Mouse (Mus musculus) heart, adult 11 months (tissue): ENCODE measurements around the gene Cmas.
A peak's percentile ranks its signal among the peaks of the same experiment; 100 is the strongest.

ENCODE experiments used
- DNase-seq: peaks from one replicate; pipeline ENCODE4 v3.0.0; 2022

The Cmas gene

DNA sequence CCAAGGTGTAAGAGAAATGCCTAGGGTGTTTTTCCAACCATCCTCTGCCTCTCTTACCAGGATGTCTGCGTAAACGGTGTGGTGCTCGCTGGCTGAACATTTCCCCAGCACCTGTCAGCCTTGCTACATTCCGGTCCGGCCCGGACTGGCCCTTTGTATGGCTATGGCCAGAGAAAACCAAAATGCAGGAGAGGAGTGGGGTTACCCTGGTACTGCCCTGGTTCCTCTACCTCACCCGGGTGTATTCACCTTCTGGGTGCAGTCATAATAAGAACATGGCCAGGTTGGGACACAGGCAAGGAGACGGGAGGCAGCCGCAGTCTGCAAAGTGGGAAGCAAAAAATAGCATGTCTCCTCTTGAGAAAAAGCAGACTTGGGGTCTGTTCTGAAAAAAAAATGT, 38.6 kb downstream of the Cmas start:
- peak; percentile 55 for DNase-seq

DNA sequence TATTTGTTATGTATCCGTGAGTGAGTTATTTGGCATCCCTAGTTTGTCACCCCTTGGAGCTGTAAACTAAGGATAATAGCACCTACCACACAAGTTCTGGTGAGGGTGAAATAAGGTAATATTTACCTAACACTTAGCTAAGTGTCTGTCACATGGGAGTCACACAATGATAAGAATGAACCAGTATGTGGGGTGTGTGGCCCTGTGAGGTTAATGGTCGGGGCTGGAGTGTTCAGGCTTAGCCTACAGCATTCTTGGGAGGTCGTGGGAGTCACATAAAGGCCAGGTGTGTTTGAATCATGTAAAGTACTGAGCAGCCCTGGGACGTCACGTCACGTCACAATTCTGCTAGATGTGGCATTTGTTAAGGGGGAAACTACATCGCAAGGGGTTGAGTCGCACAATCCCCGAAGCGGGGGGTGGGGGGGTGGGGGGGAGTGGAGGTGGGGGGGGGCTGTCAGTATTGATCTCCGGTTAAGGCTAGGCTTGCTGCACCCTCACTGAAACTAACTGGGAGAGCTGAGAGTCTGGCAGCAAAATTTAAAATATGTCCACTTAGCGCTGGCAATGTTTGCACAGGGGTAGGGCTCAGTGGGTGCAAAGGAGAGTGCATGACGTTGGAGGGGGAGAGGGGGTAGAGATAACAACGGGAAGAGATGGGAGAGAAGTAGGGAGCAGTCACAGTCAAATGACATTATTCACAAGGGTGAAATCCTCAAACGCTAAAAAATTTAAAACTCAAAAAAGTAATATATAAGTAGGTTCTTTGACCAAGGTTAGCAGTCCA, 39.4 kb downstream of the Cmas start:
- peak; percentile 76 for DNase-seq

DNA sequence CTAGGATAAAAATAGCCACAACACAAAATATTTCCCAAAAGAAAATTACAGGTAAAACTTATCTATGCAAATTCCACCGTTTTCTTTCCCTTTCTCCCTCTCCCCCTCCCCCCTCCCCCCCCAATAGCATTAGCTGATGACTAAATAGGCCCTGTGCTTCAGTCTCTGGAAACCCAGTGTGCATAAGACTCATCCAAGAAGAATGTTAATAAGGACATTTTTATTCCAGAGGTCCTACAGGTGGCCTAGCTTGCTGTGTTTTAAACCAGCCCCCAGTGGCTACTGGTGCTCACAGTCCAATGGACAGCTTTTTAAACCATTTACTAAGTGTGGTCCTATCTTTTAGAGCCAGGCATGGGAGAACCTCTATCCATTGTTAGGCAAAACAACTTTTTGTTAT, 41.5 kb downstream of the Cmas start:
- DNase-seq: peak; percentile 51

DNA sequence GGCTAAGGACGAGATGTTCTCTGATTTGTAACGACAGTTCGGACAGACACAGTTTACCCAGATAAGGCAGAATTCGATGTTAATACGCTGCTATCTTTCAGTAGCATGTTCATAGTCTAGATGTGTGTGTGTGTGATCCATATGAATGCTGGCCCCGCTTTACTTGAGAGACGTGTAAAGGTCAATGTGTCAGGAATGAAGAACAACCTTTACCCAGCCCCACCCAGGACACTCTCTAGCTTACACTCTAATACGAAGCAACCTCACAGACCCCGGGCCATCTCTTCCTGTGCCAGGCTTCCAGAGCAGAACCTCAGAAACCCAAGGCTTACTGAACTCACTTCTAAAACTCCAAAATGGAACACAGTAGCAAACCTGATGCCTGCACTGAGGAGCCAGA, 42.4 kb downstream of the Cmas start:
- peak; percentile 64 for DNase-seq

DNA sequence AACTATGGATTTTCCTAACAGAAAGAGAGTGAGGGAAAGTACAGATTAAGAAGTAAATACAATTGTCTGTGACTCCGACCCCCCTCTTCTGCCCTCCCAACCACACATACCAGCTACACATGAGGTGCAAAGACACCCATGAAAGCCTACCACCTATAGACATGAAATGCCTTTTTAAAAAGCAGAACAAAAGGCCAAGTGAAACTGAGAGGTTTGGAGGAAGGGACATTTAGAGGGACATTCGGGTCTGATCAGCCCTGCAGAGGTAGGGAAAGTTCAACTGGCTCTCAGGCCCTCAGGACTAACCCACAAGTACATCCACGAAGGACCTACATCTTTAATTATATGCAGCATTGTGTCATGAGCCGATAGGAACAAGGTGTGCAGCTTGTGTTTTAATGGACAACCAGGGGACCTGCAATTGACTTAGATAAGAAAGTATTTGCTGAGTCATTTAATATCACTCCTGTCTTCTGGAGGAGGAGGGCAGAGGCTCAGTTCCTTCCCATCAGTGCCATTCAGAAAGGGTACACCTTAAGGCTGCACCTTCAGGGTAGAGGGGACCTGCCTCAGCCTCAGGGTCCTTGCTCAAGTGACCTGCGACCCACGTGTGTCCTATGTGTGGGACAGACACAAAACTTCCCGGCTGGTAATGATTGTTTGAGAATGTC, 43.4 kb downstream of the Cmas start:
- peak; percentile 35 for DNase-seq

DNA sequence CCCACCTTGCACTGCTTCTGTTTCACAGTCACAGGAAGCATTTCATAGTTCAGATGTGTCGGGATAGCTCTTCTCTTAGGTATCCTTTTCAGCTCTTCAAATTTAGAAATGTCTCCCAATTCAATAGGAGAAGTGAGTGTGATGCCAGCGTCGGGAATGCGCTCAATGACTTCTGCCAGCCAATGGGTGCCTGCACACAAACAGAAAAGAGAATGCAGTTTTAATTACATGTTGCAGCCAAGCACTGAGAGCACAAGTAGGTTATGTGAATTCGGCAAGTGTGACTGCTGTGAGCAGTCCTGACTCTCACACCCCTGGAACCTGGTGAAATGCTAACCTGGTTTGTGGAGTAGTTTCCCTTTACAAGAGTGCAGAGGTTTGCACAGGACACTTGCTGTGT, 45.2 kb downstream of the Cmas start:
- no peak for DNase-seq

DNA sequence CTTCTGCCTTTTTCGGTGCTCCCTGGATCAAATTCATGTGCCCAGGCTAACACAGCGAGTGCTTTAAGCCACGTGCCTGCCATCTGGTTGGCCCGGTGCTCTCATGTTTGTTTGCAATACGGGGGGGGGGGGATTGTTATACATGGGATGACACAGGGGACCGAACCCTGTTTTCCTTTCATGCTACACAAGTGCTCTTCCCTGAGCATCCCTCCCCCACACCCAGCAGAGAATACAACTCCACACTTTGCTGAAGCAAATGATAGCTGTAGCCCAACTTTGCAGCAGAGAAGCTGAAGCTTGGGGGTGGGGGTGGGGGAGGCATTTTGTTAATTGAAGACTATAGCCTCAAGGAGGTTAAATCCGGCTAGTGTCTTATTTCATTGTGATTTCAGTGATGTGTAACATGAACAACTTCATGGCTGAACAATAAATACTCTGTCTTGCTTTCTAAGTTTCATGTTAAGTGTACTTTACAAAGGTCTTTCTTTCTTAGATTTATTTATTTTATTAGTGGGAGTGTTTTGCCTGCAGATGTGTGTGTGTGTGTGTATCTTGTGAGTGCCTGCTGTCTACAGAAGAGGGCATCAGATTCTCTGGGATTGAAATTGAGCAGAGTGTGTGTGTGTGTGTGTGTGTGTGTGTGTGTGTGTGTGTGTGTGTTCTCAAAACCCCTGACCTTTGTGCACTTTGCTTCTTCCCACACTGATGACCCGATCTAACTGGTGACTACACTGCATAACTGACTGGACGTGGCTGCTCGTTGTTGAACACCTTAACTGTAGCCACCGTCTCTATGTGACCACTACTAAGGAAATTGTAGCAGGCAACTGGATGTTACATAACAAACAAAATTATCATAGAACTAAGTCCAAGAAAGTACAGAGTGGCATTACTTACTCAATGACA, 46.4 kb downstream of the Cmas start:
- peak; percentile 70 for DNase-seq

DNA sequence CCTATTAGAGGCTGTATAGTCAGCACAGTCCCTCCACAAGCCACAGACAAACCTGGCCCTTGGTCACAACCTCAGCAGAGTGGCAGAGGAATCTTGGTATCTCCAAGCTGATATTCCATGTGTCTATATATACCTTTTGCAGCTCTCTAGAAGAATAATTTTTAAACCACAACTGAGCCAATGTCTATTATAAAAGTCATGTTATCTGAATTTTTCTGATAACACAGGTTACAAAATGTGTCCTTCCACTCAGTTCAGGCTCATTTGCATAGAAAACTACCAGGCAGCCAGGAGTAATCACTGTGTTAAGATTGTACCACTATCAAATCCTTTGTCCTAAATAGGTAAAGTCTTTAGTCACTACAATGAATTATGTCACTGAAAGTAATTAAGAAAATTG, 47.9 kb downstream of the Cmas start, which contains the start of gene Sult6b2:
Sult6b2 (minus strand) TSS at position 101 of the 400 bp plus-strand sequence.
- DNase-seq: no peak

DNA sequence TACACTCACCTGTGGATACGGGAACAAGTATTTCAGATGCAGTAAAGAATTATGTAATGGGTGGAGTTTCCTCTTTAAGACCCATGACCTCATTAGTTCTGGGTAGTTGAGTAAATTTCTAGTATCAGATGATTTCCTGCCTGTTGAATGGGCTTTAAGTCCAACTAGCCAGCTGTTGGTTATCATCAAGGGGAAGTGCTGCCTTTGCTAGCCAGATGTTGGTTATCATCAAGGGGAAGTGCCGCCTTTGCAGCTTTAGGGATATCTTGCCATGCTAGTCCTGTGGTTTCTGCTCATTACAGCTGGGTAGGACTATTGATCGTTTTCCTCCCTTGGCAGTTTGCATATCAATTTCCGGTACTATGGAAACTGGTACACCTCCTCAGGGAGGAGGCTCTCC, 49.8 kb downstream of the Cmas start:
- no peak for DNase-seq

DNA sequence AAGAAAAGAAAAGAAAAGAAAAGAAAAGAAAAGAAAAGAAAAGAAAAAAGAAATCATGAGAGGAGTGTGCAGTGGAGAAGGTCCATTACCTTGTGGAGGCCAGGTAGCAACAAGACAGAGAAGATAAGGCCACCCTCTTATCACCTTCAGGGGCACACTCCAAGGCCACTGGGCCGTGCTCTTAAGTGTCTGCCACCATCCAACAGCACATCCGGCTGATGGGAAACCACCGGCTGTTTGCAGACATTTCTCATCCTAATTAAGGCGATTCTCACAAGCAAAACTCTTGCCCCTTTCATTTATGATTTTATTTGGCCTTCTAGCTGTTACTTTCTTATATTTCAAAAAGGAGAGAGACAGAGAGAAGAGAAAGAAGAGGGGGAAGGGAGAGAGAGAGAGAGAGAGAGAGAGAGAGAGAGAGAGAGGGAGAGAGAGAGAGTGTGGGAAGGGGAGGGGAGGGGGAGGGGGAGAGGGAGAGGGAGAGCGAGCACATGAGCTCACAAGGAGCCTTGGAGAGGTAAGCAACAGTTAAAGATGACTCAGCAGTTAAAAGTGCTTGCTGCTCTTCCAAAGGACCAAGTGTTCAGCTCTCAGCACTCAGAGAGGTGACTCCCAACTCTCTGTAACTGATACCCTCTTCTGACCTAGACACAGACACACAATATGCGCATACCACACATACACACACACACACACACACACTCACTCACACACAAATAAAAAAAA, 53.0 kb downstream of the Cmas start:
- no peak for DNase-seq

DNA sequence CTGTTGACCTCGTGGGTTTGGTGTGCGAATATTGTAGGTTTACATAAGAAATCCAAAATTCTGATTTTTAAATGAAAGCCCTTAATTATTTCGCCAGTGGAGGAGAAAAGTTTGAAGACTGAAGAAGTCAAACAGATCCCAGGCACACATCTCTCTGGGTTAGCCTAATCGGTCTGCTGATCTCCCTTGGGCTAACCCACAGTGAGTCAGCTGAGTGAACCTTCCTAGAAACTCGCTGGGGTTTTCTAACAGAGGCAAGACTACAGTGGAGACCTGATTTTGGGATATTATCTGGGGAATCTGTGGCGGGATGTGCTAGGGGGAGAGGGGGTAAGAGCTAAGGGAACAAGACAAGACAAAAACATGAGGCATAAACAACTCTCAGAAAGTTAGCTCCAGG, 53.8 kb downstream of the Cmas start:
- no peak for DNase-seq

DNA sequence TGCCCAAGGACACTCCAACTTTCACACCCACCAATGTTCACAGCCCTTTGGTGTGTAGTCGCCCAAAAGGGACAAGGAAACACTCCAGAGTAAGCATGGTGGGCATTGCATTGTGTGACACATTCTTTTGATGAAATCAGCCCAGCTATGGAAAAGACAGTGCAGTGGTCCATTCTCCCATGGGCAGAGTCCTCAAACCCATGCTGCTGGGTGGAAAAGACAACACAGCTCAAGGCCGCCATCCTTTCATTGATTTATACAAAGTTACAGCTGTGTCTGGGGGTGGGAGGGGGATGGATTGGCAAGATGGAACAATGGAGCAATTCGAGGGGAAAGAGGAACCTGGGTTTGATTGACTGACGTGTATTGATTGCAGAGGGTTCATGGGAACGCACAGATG, 56.5 kb downstream of the Cmas start:
- DNase-seq: peak; percentile 74

DNA sequence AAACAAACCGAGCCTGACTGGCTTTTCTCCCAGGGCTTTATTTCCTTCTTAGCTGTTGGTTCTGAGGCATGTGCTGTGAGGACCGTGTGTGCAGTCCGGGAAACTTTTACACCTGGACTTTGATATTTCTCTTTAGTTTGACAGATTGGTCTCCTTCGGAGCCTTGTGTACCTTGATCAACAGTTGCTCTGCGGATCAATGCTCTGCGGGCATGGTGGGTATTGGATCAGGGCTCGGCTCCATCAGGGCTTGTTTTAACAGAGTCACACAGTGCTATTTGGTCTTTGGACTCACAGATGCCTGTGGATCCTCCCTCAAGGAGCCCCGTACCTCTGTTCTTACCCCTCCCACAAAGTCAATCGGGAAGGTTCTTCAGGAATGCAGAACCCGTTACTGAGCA, 57.5 kb downstream of the Cmas start:
- peak; percentile 65 for DNase-seq

DNA sequence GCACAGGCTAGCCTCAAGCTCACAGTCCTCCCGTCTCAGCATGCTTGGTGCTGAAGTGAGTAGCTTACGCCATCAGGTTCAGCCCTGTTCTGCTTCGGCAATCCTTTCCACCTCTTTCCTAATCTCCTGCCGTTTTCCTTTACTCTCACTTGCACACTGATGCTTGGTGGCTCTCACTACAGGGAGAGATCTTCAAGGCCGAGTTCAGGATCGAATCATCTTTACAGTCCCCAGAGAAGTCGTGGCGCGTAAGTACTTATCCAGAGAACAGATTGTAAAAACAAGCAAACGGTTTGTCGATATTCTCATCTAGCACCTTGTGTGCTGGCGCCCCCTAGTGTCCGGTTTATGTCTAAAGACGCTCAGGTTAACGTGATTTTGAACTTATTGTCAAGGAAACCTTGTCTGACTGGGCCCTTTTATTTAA, 58.0 kb downstream of the Cmas start:
- DNase-seq: peak; percentile 87

DNA sequence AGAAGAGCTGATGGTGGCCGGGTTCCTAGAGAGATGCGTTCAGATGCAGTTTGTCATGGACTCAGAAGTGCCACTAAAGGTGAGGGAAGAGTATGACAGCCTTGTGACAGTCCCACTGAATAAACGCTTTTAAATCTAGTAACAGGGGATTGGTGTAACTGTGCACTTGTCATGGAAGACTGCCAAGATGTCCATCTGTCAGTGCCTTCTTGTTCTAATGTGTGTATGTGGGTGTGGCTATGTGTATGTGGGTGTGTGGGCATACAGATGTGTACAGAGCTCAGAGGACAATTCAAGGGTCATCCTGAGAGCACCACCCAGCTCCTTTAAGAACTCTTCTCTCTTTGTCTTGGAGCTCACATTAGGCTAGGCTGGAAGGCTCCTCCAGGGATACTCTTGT, 59.0 kb downstream of the Cmas start:
- DNase-seq: peak; percentile 69

DNA sequence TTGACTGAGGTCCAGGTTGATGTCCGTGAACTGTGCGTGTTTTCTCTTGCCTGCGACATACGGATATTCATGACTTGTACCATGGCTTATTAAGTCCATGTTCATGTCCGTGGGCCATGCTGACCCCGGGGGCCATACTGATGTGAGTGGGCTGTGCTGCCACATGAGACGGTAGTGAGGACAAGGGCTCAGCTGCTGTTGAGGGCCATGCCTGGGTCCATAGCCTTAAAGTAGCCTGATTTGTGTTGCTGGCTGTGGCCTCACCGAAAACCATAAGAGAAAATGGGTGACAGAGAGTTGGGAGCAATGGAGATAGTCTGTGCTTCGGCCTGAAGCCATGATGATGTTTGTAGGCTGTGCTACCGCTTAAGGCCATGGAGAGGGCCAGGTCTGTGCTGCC, 61.8 kb downstream of the Cmas start:
- DNase-seq: peak; percentile 85

DNA sequence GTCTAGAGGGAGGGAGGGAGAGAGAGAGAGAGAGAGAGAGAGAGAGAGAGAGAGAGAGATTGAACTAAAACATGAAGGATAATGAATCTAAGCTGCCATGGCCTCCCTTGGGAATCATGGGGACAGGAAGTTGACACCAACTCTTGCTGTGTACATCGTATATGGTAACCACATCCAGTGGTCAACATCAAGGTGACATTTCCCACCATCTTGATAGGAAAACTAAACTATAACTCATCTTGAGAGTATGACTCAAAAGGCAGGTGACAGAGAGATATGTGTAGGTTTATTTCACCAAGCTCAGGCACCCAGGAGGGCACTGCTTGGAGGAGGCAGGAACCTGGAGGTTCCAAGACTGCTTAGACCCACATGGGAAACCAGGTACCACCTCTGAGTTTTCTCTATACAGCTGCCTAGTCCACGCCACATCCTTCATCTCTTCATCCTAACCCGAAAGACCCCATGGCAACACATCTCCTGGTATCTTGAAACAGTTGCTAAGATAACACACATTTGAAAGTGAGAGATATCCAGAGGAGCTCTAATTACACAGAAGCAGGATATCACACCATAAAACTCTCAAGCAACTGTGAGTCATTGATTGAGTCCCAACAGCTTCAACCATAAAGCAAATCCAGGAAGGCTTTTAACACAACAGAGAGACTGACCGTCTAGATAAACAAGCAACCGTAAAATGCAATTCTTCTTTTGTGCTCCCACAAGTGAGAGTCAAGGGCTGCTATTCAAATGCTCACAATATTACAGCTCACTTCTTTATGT, 66.7 kb downstream of the Cmas start:
- peak; percentile 61 for DNase-seq
